Mouse (Mus musculus): ENCODE data around the gene Homer2.

DNA sequence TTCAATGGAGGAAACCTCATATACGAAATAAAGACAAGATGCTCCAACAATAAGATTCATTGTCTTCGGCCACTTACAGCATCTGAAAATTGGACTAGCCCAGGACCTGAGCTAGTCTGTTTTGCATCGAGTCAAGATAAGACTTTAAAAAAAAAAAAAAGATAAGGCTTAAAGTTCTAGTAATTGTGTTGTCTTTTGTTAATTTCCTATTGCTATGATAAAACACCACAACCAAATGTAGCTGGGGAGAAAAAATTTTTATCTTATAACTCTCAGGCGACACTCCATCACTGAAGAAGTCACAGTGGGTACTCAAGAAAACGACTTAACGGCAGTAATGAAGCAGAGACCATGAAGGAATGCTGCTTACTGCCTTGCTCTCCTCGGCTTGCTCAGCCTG is 32.7 kb upstream of the Homer2 start:
- TF ChIP-seq CTCF (conservative IDR thresholded peaks at IDR 0.05 in 1 of 2, IDR thresholded peaks at IDR 0.05 in 1 of 2; ENCODE audit: low read depth in 2 of 2, low read length in 2 of 2) (no peak), POLR2A (IDR thresholded peaks at IDR 0.05; ENCODE audit: low read depth, low read length) (no peak), ZNF384 (IDR thresholded peaks at IDR 0.05; ENCODE audit: low read depth, low read length) (no peak), HCFC1 (IDR thresholded peaks at IDR 0.05; ENCODE audit: low read depth, low read length) (no peak), ZMIZ1 (IDR thresholded peaks at IDR 0.05; ENCODE audit: low read depth, low read length) (no peak), E2F4 (IDR thresholded peaks at IDR 0.05; ENCODE audit: insufficient replicate concordance, low read depth, low read length) (no peak), MEF2A (IDR thresholded peaks at IDR 0.05; ENCODE audit: borderline replicate concordance, low read depth, low read length) (no peak), GABPA (IDR thresholded peaks at IDR 0.05; ENCODE audit: insufficient replicate concordance, low read depth, low read length) (no peak), RCOR1 (conservative IDR thresholded peaks at IDR 0.05; ENCODE audit: low read depth, low read length) (no peak), CHD2 (IDR thresholded peaks at IDR 0.05; ENCODE audit: low read length) (no peak), ELF1 (IDR thresholded peaks at IDR 0.05; ENCODE audit: low read depth, low read length) (no peak), KAT2A (IDR thresholded peaks at IDR 0.05; ENCODE audit: insufficient replicate concordance, low read length) (no peak), POLR2AphosphoS2 (IDR thresholded peaks at IDR 0.05; ENCODE audit: low read depth, low read length) (no peak)
